Comparison of ENCODE assay signal across 14 mouse cellular contexts in genomic region chr6:8486391-8487043, GRCm38 (mm10). TPM values are rescaled to one million over a fixed set of nuclear protein-coding genes. Genes with fewer than 3 reads are reported as not detected.
DNase-seq lines count a peak whose midpoint lies in the region; ATAC-seq and TF ChIP-seq lines count a peak whose summit lies in the region.
"Had no signal": no experiment of that assay in that cellular context is flagged by ENCODE, and none has a peak within 500 bp of the region (broad histone marks: within the 10 kb centered on the region; RNA-seq: fewer than 3 reads in every experiment).

No protein-coding gene starts in this region.

- TF ChIP-seq POLR2A in CH12.LX (IDR thresholded peaks at IDR 0.05; ENCODE audit: low read depth, low read length), result no peak
- no peak for TF ChIP-seq POLR2A in brain, embryonic 14.5 days (IDR thresholded peaks at IDR 0.05; ENCODE audit: borderline replicate concordance, extremely low read depth, insufficient read depth, insufficient read length, poor library complexity, severe bottlenecking)

- H3K4me1 ChIP-seq in hindbrain, embryonic 13.5 days (replicated peaks), result 0 out of 2 replicates have a peak, but pooled peaks cover 11% of the 10 kb centered on the region
- peaks cover 6% of the 10 kb centered on the region; the same call in 1 of the 2 replicates for H3K4me1 ChIP-seq in hindbrain, embryonic 10.5 days (replicated peaks)
- peaks cover 10 to 63% of the 10 kb centered on the region in 2 experiments for H3K4me1 ChIP-seq in CH12.LX (ENCODE audit: control insufficient read depth in 1 of 2, insufficient read depth in 2 of 2)
- peaks cover 22% of the 10 kb centered on the region for H3K4me1 ChIP-seq in midbrain, embryonic 10.5 days
- 0 out of 2 replicates have a peak, but pooled peaks cover 5% of the 10 kb centered on the region for H3K4me1 ChIP-seq in kidney, embryonic 15.5 days
- H3K4me1 ChIP-seq: embryonic facial prominence, embryonic 12.5 days had no signal

- TF ChIP-seq EP300 in CH12.LX (IDR thresholded peaks at IDR 0.05; ENCODE audit: low read length), result no peak

- no peak for TF ChIP-seq CTCF in CH12.LX (conservative IDR thresholded peaks at IDR 0.05 in 1 of 2, IDR thresholded peaks at IDR 0.05 in 1 of 2; ENCODE audit: low read depth in 2 of 2, low read length in 2 of 2)
- peak; percentile 10; the same call in 1 of the 2 replicates for TF ChIP-seq CTCF in brain, embryonic 14.5 days (IDR thresholded peaks at IDR 0.05; ENCODE audit: borderline replicate concordance, extremely low read depth, insufficient read depth, insufficient read length)

- H3K79me2 ChIP-seq in CH12.LX (replicated peaks; ENCODE audit: control insufficient read depth, extremely low read depth, insufficient read depth, poor library complexity, severe bottlenecking), result no peaks in the 10 kb centered on the region

- 77% methylated on average over 17 of the region's 17 CpGs for WGBS in hindbrain, embryonic 13.5 days
- 83% methylated on average over 17 of the region's 17 CpGs for WGBS in hindbrain, embryonic 10.5 days
- 88% methylated on average over 17 of the region's 17 CpGs for WGBS in midbrain, embryonic 10.5 days
- 85% methylated on average over 17 of the region's 17 CpGs for WGBS in kidney, embryonic 15.5 days

- in situ Hi-C loops in CH12.LX (cut with MboI; ENCODE audit: low pct_ligation_motif_present, low pct_unique_long_range_greater_than_20kb, low sequenced_read_pairs), result no loop called here

- peak; percentile 52 for ATAC-seq in hindbrain, embryonic 13.5 days (ENCODE audit: low FRiP score)
- ATAC-seq in kidney, embryonic 15.5 days (replicated peaks; ENCODE audit: low FRiP score), result no peak

- TF ChIP-seq RAD21 in CH12.LX (IDR thresholded peaks at IDR 0.05; ENCODE audit: low read depth, low read length), result no peak

- no peak overlapping the region for H3K4me2 ChIP-seq in hindbrain, embryonic 13.5 days
- H3K4me2 ChIP-seq in CH12.LX (ENCODE audit: insufficient read depth, low read depth, poor library complexity, severe bottlenecking), result no peak overlapping the region
- H3K4me2 ChIP-seq in kidney, embryonic 15.5 days, result no peak overlapping the region
- H3K4me2 ChIP-seq: embryonic facial prominence, embryonic 12.5 days; lung, embryonic 14.5 days had no signal

- dilution Hi-C loops in CH12.LX (cut with MboI; ENCODE audit: extremely low pct_ligation_motif_present, extremely low pct_unique_long_range_greater_than_20kb, low sequenced_read_pairs), result no loop called here

- no peak overlapping the region for H3K27ac ChIP-seq in hindbrain, embryonic 13.5 days
- no peak overlapping the region for H3K27ac ChIP-seq in hindbrain, embryonic 10.5 days
- peak overlapping the region; percentile 92; the same call in 1 of the 2 replicates for H3K27ac ChIP-seq in CH12.LX (ENCODE audit: insufficient read depth, low read depth)
- H3K27ac ChIP-seq in midbrain, embryonic 10.5 days (replicated peaks), result peak overlapping the region; percentile 49; the same call in 1 of the 2 replicates
- H3K27ac ChIP-seq in kidney, embryonic 15.5 days, result no peak overlapping the region
- H3K27ac ChIP-seq: embryonic facial prominence, embryonic 12.5 days; stomach, postnatal 0 days had no signal

- H3K9me3 ChIP-seq in hindbrain, embryonic 13.5 days, result no peaks in the 10 kb centered on the region
- no peaks in the 10 kb centered on the region for H3K9me3 ChIP-seq in hindbrain, embryonic 10.5 days
- H3K9me3 ChIP-seq in CH12.LX (replicated peaks; ENCODE audit: low read length), result no peaks in the 10 kb centered on the region
- no peaks in the 10 kb centered on the region for H3K9me3 ChIP-seq in midbrain, embryonic 10.5 days (replicated peaks)
- H3K9me3 ChIP-seq in kidney, embryonic 15.5 days (replicated peaks), result no peaks in the 10 kb centered on the region
- H3K9me3 ChIP-seq: embryonic facial prominence, embryonic 12.5 days had no signal

- H3K36me3 ChIP-seq in hindbrain, embryonic 13.5 days, result no peaks in the 10 kb centered on the region
- H3K36me3 ChIP-seq in hindbrain, embryonic 10.5 days, result no peaks in the 10 kb centered on the region
- no peaks in the 10 kb centered on the region for H3K36me3 ChIP-seq in CH12.LX (replicated peaks in 1 of 2; ENCODE audit: control insufficient read depth in 1 of 2, insufficient read depth in 1 of 2, low read length in 1 of 2)
- no peaks in the 10 kb centered on the region for H3K36me3 ChIP-seq in midbrain, embryonic 10.5 days
- H3K36me3 ChIP-seq in kidney, embryonic 15.5 days, result no peaks in the 10 kb centered on the region
- H3K36me3 ChIP-seq: embryonic facial prominence, embryonic 12.5 days had no signal

- no peak overlapping the region for H3K4me3 ChIP-seq in hindbrain, embryonic 13.5 days
- H3K4me3 ChIP-seq in hindbrain, embryonic 10.5 days, result no peak overlapping the region
- H3K4me3 ChIP-seq in CH12.LX (replicated peaks in 1 of 3; ENCODE audit: low read depth in 2 of 3, low read length in 2 of 3, poor library complexity in 1 of 3), result no peak overlapping the region
- no peak overlapping the region for H3K4me3 ChIP-seq in midbrain, embryonic 10.5 days
- no peak overlapping the region for H3K4me3 ChIP-seq in kidney, embryonic 15.5 days (replicated peaks)
- H3K4me3 ChIP-seq: embryonic facial prominence, embryonic 12.5 days had no signal

- H3K27me3 ChIP-seq in hindbrain, embryonic 13.5 days, result no peaks in the 10 kb centered on the region
- H3K27me3 ChIP-seq in hindbrain, embryonic 10.5 days (ENCODE audit: insufficient read depth, poor library complexity, severe bottlenecking), result no peaks in the 10 kb centered on the region
- H3K27me3 ChIP-seq in CH12.LX (replicated peaks), result no peaks in the 10 kb centered on the region
- no peaks in the 10 kb centered on the region for H3K27me3 ChIP-seq in midbrain, embryonic 10.5 days (ENCODE audit: low read depth, poor library complexity, severe bottlenecking)
- no peaks in the 10 kb centered on the region for H3K27me3 ChIP-seq in kidney, embryonic 15.5 days
- H3K27me3 ChIP-seq: embryonic facial prominence, embryonic 12.5 days had no signal

- no peak for DNase-seq in hindbrain, embryonic 10.5 days (ENCODE audit: low spot score)
- DNase-seq in CH12.LX (ENCODE audit: extremely low read depth) (no peak), adipocyte (ENCODE audit: low spot score) (no peak)
- peak; percentile 27 for DNase-seq in brain, embryonic 14.5 days (ENCODE audit: low read depth)
- DNase-seq in midbrain, embryonic 10.5 days (ENCODE audit: low spot score), result no peak
- no peak for DNase-seq in urinary bladder, postnatal 10 days (ENCODE audit: low spot score)
- DNase-seq: cerebellum, adult 9-10 months; kidney, postnatal 36 days; lung, embryonic 14.5 days; right cerebral cortex, postnatal 4 days had no signal

- H3K9ac ChIP-seq in hindbrain, embryonic 13.5 days, result no peak overlapping the region
- no peak overlapping the region for H3K9ac ChIP-seq in CH12.LX (ENCODE audit: insufficient read depth, low read depth)
- H3K9ac ChIP-seq in kidney, embryonic 15.5 days, result no peak overlapping the region
- H3K9ac ChIP-seq: embryonic facial prominence, embryonic 12.5 days; lung, embryonic 14.5 days had no signal

TF ChIP-seq in CH12.LX, 34 proteins besides CTCF, POLR2A, EP300 and RAD21:
- TF ChIP-seq HCFC1 (IDR thresholded peaks at IDR 0.05; ENCODE audit: low read depth, low read length) (no peak), PAX5 (IDR thresholded peaks at IDR 0.05; ENCODE audit: low read length) (no peak), CHD1 (IDR thresholded peaks at IDR 0.05; ENCODE audit: low read depth, low read length) (no peak), NRF1 (IDR thresholded peaks at IDR 0.05; ENCODE audit: low read depth, low read length) (no peak), NELFE (IDR thresholded peaks at IDR 0.05; ENCODE audit: low read depth, low read length) (no peak), CHD2 (IDR thresholded peaks at IDR 0.05; ENCODE audit: low read length) (no peak), MEF2A (IDR thresholded peaks at IDR 0.05; ENCODE audit: borderline replicate concordance, low read depth, low read length) (no peak), SIN3A (IDR thresholded peaks at IDR 0.05; ENCODE audit: low read length) (no peak), MAZ (IDR thresholded peaks at IDR 0.05; ENCODE audit: low read depth, low read length) (no peak), USF2 (conservative IDR thresholded peaks at IDR 0.05; ENCODE audit: low read depth, low read length) (no peak), E2F4 (IDR thresholded peaks at IDR 0.05; ENCODE audit: insufficient replicate concordance, low read depth, low read length) (no peak), UBTF (IDR thresholded peaks at IDR 0.05; ENCODE audit: low read depth, low read length) (no peak), KAT2A (IDR thresholded peaks at IDR 0.05; ENCODE audit: insufficient replicate concordance, low read length) (no peak), SMC3 (IDR thresholded peaks at IDR 0.05; ENCODE audit: low read depth, low read length) (no peak), MXI1 (IDR thresholded peaks at IDR 0.05; ENCODE audit: low read depth, low read length) (no peak), POLR2AphosphoS2 (IDR thresholded peaks at IDR 0.05; ENCODE audit: low read depth, low read length) (no peak), ETS1 (conservative IDR thresholded peaks at IDR 0.05; ENCODE audit: low read depth, low read length) (no peak), ZKSCAN1 (IDR thresholded peaks at IDR 0.05; ENCODE audit: borderline replicate concordance, low read depth, low read length) (no peak)

RNA-seq across cellular contexts. Expression of gene Glcci1, which starts 22.9 kb away (rescaled TPM):
- 9.0 and 9.7 TPM in 2 replicates for polyA plus RNA-seq in hindbrain, embryonic 13.5 days (2015; fragmentation: Nextera tagmentation; extraction: Ambion mirVana)
- 9.3 and 9.5 TPM in 2 replicates for polyA plus RNA-seq in hindbrain, embryonic 10.5 days (2016; fragmentation: Nextera tagmentation; extraction: Ambion mirVana)
- total RNA-seq in CH12.LX (2012; rRNA removed) (1.9 and 4.4 TPM in 2 replicates), CH12.LX (2014; rRNA removed) (2.4 and 2.5 TPM in 2 replicates)
- 3.5 and 4.8 TPM in 2 replicates for polyA plus RNA-seq in CH12.LX (2012; ENCODE audit: insufficient read length, low read depth)
- polyA plus RNA-seq in brain, embryonic 14.5 days (2012; rRNA removed), result 16.5 and 19.0 TPM in 2 replicates
- 6.2 and 8.8 TPM in 2 replicates for polyA plus RNA-seq in midbrain, embryonic 10.5 days (2016; fragmentation: Nextera tagmentation; extraction: Ambion mirVana)
- polyA plus RNA-seq in kidney, embryonic 15.5 days (2015; fragmentation: Nextera tagmentation; extraction: Ambion mirVana), result 9.4 and 11.3 TPM in 2 replicates

Comparison
In these comparisons a context has a peak if more than half of its experiments do, and no peak if none do; other contexts are left out.
1. H3K27ac ChIP-seq: peak in CH12.LX (single experiment) and midbrain, embryonic 10.5 days (single experiment); none in hindbrain, embryonic 13.5 days (single experiment), hindbrain, embryonic 10.5 days (single experiment) and kidney, embryonic 15.5 days (single experiment).